Mouse (Mus musculus) lung, postnatal 10 days (tissue): ENCODE results near the gene Sp2.

Experiments used
- DNase-seq: peaks from one replicate; pipeline ENCODE4 v3.0.0; 2021

Gene Sp2

DNA sequence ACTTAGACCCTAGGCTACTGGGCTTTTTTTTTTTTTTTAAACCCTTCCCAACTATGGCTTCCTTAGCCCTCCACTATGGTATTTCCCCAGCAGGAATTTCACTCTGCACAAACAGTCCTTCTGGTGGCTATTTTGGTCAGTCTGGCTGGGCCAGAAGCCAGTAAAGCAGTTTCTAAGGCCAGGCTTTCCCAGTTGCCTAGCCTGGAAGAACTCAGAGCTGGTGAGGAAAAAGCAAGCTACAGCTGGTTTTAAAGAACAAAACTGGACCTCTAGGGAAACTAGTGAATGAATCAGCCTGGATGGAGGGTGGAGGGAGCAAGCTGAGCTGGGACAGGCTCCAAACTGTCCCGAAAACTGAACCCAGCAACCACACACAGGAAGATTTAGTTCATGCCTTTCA is 13.0 kb downstream of the Sp2 start:
- peak; percentile 84 for DNase-seq

DNA sequence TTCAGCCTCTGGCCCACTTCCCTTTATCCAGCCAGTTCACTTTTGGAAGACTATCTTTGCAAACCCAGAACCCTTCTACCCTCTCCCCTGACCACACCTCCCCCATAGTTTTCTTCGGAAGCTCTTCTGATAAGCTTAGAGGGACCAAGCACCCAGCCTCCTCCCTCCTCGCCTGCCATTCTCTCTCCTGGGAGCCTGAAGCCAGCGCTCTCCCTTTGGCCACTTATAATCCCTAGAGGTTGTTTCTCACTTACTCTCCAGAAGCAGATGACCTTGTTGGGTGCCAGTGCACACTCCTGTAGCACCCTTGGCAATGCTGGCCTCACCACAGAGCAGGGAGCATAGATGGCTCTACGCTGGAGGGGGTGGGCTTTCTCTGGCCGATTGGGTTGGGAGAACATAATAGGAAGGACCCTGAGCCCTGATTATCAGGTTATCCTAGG is 13.5 kb downstream of the Sp2 start:
- no peak for DNase-seq

DNA sequence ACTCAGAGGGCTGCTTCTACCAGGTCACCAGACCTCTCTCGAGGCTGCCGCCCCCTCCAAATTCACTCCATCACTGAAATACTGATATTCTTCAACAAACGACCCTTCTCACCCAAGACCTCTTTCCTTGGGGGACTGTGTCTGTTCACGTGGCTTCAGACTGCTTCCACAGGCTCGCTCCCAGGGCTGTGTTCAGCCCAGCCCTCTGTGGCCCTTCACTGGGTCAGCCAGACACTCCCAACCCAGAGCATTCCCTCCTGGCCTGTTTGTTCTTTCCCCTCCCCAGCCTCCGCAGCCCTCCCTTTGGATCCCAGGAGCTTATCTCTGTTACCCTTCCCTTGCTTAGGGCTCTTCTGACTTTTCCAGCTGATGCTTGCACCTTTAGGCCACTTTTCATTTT is 14.3 kb downstream of the Sp2 start:
- no peak for DNase-seq

DNA sequence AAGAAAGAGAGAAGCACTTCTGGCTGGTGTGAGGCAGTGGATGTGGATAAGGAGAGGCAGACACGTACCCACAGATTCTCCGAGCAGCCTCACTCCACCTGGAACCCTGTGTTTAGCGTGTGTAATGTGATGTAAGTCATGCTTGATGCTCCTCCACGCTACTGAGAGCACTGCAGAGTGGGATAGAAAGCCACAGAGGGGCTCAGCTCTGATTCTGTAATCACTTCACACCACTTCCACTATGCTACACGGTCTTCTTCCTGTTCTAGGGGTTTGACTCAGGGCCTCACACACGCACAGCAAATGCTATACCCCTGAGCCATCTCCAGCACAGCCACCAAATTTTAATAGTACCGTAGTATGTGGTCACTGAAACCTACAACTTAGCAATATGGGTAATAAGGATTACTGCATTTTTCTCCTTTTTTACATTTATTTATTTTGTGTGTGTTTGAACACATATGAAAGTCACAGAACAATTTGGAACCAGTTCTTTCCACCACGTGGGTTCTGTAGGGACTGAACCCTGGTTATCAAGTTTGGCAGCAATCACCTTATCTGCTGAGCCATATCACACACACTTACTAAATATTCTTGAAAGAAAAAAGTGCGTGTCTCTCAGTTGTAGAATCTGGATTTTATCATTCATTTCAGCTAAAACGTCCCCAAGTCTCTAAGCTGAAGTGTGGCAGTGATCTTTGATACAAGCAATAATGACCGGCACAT is 15.1 kb downstream of the Sp2 start:
- no peak for DNase-seq

DNA sequence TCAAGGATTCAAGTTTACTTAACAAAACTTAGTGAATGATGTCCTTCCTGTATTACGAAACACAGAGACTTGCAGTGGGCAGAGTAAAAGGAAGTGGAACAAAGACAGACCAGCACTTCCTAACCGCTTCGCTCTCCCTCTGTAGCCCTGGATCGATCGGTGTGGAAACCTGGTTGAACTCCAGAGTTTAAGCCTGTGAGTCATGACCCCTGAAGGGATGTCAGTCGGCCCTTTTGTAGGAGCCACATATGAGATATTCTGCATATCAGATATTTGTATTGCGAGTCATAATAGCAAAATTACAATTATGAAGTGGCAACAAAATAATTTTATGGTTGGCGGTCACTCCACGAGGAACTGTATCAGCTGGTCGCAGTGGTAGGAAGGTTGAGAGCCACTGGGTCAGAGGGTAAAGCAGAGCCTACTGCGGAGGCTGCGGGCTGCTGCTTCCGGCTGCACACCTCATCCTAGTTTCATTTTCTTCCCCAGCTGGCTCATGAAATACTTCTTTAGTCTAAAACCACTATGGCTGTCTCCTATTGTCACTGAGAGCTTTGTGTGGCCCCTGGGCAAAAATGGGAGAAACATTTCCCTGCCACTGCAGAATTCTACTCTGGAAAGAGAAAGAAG is 15.7 kb downstream of the Sp2 start:
- no peak for DNase-seq

DNA sequence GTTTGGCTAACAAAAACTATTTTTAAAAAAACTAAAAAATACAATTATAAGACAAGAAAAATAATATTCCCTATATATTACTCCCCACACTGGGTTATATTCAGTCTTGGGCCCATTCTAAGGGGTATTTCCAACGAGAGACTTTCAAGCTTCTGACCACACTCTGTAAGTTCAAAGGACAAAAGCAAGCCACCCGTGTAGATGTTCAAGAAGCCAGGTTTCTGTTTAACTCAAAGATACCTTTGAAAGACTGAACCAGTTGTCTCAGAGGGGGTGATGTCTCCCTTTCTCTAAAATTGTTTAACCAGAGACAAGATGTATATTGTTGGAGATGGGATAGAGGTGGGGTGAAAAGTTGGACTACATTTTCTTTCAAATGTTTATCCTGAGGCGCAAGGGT is 16.6 kb downstream of the Sp2 start:
- no peak for DNase-seq

DNA sequence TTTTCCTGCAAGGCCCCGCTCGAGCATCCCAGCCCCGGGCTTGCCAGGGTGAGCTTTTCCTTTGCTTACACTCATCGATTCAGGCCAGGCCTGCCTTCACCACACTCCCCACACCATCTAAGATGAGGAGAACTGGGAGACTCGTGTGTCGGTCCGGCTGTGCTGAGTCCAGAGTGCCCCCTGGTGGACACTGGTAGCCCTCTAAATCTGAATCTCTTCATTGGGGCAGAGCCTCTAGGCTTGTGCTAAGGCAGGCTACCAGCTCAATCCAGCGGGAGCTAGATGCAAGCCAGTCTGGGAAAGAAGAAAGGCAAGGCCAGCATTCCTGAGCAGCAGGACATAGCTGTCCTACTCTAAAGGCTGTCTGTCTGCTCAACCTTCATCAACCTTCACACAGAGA is 19.2 kb downstream of the Sp2 start:
- peak; percentile 95 for DNase-seq

DNA sequence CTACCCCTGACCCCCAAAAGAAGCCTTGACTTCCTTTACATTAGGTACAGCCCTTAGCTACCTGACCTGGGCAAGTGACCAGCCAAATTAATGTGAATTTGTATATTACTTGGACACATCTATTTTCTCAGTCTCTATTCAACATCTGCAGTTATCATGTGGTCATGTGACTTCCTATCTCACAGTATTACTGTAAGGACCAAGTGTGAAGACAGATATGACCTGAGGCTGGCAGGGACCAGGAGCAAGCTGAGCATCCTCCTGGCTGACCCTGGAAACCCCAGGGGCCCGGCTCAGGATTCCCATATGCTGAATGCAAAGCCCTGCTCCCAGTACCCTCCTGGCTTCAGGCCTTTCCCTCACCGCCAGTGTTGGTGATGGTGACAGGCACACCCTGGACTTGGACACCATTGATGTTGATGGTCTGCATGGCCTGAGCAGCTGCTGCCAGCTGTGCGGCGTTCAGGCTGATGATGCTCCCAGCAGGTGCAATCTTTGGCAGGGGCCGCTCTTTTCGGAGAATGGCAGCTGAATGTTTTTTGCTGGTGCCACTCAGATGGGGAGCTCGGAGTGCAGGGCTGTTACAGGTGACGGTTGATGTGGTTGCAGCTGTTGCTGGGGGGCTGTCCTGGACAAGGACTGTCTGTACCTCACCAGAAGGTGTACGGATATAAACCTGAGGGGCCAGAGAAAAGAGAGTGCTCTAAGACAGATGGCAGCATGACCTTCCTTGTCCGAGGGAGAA is 25.5 kb downstream of the Sp2 start:
- no peak for DNase-seq

DNA sequence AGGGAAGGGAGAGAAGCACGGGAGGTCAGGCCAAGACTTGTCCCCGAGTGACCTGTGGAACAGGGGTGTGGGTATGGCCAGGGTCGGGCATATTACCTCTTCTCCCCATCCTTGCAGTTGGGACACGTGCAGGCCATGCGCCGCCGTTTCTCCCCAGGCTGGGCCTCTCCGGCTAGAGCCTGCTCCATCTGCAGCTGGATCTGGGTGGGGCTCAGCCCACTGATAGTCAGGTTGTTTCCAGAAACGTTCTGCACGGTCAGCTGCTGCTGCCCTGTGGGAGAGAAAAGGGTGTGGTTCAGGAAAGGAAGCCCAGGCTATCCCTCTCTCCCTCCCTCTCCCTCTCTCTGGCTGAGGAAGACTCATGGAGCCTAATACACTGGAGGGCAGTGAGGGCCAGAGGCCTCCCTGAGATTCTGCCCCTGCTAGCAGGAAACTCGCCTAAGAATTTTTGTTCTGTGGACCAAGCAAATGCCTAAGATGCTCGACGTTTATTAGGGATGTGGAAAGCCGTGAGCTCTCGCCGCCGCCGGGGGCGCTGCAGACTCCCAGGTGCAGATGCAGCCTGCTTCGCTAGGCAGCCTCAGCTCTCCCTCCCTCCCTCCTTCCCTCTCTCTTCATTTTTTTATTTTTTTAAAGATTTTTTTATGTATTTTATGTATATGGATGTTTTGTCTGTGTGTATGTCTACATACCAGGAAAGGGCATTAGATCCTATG is 26.6 kb downstream of the Sp2 start:
- no peak for DNase-seq

DNA sequence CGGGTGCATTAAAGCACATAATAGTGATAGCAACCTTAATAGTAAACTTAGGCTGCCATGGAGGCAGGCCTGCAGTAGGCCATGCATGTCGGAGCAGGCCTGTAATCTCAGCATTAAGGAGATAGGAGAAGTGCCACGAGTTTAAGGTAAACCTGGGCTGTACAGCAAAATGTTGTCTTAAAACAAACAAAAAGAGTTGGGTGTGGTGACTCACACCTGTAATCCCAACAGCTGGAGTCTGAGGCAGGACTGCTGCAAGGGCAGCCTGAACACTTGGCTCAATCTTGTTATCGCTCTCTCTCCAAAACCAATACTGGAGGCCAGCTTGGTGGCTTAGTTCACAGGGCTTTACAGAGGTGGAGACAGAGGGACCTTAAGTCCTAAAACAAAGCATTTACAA is 27.7 kb downstream of the Sp2 start:
- DNase-seq, result no peak

DNA sequence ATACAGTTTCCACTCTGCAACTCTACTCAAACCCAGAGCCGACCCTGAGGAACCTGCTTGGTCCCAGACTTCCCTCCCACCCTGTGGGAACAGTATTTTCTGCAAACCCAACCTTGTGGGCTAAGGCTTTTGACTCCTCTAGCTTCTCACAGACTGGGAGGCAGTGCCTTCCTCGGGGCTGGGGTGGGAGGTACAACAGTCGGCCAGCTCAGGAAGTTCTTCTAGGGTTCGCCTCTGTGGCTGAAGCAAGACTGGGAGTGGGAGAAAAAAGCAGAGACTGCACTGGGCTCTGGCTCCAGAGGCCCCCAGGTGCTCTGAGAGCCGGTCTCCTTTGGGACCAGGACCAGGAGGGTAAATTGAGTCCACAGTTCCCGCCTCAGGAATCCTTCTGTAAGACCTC is 29.9 kb downstream of the Sp2 start:
- DNase-seq, result no peak

DNA sequence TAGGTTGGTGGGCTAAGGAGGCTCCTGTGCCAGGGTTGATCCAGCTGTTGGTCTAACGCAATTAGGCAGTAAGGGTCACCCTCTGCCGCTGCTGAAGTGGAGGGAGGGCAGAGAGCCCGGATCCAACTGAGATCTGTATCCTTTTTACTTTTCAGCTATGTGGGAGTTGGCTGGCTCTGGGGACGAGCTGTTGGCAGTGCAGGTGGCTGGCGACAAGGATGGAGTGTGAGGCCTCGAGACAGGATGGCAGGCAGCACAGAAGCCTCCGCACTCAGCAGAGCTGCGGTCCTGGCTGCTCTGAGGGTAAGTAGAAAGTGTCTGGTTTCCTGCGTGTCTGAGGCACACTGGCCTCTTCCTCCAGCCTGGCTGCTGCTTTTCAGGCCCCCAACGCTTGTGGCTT is 30.3 kb downstream of the Sp2 start:
- DNase-seq, result no peak

DNA sequence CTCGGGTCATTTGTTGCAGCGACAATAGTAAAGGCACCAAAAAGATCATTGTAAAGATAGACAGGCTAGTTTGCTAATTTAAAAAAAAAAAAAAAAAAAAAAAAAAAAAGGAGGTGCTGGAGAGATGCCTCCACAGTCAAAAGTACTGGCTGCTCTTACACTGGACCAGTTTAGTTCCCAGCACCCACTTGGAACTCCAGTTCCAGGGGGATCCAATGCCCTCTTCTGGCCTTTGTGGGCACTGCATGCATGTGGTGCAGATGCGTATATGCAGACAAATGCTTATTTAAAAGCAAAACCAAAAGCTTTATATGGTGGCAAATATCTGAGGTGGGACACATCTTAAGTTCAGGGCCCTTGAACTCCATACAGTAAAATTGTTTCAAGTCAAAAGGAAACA is 32.0 kb downstream of the Sp2 start:
- DNase-seq, result no peak

DNA sequence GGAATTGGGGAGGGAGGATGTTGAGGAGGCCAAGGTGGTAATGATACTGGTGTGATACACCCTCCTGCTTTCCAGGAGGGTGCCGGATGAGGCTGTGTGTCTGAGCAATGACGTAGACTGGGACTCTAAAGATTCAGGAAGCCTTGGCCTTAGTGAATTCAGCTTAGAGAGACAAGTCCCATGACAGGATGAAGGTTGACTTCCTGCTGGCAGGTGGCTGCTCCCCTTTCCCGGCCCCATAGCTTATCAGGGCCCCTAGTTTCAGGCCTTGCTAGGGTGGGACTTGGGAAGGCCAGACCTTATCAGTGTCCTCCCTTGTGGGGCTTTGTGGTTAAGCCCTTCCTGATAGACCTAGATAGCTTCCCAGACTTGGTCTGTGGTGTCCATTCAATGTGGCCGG is 34.9 kb downstream of the Sp2 start:
- no peak for DNase-seq

DNA sequence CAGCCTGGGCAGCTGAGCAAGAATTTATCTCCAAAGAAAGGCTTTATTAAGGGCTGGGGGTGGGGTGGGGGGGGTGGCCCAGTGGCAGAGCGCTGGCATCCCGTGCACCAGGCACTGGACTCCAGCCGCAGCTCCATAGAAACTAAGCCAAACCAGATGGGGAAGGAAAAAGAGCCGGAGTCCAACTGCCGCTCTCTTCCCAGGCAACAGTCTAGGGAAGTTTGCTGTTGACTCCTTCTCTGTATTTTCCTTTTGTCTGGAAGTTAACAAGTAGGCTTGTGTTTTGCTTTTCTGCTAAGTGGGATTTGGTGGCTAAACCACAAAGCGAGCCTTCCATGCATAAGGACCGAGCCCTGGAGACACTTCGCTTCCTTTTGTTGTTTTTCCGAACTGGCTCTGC is 36.3 kb downstream of the Sp2 start:
- DNase-seq, result no peak

DNA sequence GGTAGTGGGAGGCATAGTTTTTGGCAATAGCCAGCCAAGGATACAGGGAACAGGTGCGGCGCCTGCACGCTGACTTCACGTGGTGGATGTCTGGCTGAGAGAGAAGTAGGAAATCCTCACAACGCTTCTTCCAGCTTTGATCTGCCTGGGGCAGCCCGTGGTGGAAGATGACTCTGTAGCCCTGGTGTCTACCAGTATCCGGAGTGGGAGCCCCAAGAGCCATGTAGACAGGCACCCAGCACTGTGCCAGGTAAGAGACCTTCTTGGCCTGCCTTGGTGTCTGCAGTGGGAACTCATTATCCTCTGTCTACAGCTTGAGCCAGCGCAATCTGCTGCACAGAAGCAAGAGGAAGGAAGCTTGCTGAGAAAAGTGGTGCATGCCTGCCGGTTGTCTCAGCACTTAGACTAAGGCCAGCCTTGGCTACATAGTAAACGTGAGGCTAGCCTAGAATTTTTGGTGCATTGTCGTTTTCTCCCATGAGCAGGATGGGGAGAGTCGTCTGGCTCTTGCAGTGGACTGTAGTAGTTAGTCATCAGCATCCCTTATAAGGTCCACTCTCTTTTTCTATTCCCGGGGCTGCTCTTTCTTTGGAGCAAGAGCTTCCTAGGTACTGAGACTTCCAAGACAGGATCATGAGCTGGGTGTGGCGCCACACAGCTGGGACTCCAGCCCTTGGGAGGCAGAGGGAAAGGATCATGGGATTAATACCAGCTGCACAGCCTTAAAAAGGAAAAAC is 37.7 kb downstream of the Sp2 start:
- no peak for DNase-seq

DNA sequence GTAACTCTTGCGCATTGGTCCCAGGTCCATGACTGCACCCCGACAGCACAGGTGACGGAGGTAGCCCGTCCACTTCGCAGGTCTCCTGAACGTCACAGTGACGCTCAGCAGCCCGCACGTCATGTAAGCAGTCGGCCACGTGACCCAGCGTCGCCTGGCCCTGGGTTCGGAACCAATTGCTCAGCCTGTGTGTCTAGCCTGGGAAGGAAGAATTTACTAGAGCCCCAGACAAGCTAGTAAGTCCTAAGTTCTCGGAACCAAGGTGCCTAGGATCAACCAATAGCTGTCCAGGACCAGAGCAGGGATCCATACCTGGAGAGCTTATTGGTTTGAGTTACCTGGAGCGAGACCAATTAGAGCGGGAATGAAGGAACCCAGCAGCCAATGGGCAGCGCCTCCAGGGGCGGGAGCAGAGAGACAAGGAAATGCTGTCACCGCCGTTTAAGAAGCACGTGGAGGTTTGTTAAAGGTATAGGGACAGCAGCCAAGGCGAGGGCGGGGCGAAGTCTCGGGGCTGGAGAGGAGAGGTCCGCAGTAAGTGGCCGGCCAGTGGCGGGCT is 38.9 kb downstream of the Sp2 start, which contains the start of gene Pnpo:
TSS of gene Pnpo (minus strand) at position 241 of the 559 bp plus-strand sequence.
- DNase-seq, result peak; percentile 96

DNA sequence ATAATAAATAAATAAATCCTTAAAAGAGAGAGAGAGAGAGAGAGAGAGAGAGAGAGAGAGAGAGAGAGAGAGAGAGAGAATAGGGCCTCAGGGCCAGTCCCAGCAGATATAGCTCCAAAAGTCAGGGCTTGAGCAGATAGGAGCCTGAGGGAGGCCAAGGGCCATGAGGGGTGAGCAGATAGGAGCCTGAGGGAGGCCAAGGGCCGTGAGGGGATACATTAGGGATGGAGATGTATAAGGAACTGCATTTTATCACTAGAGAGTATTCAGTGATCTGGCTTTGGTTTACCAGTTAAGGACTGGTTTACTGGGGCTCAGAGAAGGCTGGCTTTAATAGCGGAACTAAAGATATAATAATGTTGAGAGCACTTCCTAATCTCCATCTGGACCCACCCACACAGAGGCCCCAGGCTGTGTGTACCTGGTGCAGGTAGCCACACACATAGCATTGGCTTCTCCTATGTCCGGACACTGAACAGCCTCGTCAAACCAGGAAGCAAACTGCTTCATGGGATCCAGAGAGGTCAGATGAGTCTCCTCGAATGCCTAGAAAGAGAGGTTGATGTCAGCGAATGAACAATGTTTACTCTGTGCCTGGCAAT is 40.7 kb downstream of the Sp2 start:
- no peak for DNase-seq

DNA sequence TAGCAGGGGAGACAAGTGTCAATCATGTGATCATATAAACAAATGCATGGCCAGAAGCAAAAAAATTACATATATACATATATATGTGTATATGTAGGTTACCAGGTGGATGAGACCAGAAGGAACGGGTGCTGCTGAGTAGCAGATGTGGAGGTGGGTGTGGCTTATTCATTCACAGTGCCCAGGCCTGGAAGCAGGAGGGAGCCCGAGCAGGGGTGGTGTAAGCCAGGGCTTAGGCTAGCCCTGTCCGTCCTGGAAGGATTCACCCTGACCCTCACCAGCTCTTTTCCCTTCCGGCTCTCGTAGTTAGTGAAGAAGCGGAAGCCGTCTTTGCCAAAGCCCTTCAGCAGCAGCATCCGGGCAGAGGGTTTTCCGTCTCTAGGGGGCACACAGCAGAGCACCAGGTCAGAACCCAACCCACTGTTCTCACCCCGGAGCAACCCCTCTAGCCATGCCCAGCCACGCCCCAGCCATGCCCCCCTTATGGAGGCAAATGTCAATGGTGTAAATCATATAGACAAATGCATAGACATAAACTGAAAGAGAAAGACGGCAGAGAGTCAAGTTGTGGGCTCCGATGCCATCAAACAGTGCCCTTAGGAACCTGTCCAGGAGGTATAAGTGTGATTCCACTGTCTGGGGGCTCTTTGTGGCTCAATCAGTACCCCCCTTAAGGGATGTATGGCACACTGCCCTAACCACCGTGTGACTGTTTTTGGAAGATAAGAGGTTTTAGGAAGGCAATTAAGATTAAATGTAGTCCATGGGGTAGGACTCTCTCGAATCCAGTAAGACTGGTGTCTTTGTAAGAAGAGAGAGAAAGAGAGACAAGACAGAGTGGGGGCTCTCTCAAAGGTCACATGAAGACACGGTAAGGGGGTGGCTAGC is 41.9 kb downstream of the Sp2 start:
- no peak for DNase-seq

DNA sequence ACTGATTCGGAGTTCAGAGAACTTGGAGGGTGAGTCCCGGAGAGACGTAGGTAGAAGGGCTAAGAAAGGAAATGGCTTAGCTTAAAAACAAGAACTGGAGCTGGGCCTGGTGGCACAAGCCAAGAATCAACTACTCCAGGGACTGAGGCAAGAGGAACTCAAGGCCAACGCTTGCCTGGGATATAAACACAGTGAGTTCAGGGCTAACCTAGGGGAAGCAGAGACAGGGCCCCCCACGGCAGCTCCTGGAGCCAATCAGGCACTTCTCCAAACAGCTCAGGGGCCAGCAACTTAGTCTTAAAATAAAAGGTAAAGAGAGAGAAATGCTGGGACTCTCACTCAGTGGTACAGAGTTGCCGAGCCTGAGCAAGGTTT is 44.3 kb downstream of the Sp2 start:
- no peak for DNase-seq
